Mouse (Mus musculus) ES-Bruce4 (cell line): ENCODE data around the gene Ypel1. TPM values are rescaled to one million over a fixed set of nuclear protein-coding genes. Genes with fewer than 3 reads are reported as not detected.

Experiments
- H3K27ac ChIP-seq: 2 replicates; pipeline ENCODE4 v1.5.1; 2012; ENCODE audit warnings: low read length, inconsistent platforms; ENCODE audit not compliant: insufficient read depth
- H3K27me3 ChIP-seq: 2 replicates; pipeline ENCODE4 v1.6.1; 2012; ENCODE audit warnings: mild to moderate bottlenecking, low read length, inconsistent platforms; ENCODE audit not compliant: control insufficient read depth, poor library complexity, insufficient read depth, severe bottlenecking
- H3K36me3 ChIP-seq: 2 replicates; pipeline ENCODE4 v1.6.1; 2012; ENCODE audit warnings: inconsistent platforms, mild to moderate bottlenecking, low read length, moderate library complexity; ENCODE audit not compliant: control insufficient read depth, poor library complexity, insufficient read depth, severe bottlenecking
- H3K4me1 ChIP-seq: one replicate; pipeline ENCODE4 v1.8.1; 2011; ENCODE audit warnings: low read length; ENCODE audit not compliant: control insufficient read depth, insufficient read depth
- H3K4me3 ChIP-seq: 2 replicates; pipeline ENCODE4 v1.5.1; 2011; ENCODE audit warnings: low read depth, mild to moderate bottlenecking, low read length
- H3K9ac ChIP-seq: 2 replicates; pipeline ENCODE4 v1.6.1; 2012; ENCODE audit warnings: low read depth, mild to moderate bottlenecking, inconsistent platforms; ENCODE audit not compliant: poor library complexity, severe bottlenecking
- H3K9me3 ChIP-seq: replicated peaks from 2 replicates; pipeline ENCODE4 v1.6.1; 2012; ENCODE audit warnings: mild to moderate bottlenecking, low read length, inconsistent platforms; ENCODE audit not compliant: control insufficient read depth, poor library complexity, insufficient read depth, severe bottlenecking
- CTCF ChIP-seq: IDR thresholded peaks from one replicate; pipeline ENCODE4 v1.8.1; 2011; ENCODE audit warnings: low read depth, low read length
- EP300 ChIP-seq: IDR thresholded peaks from 2 replicates; pipeline ENCODE4 v1.6.1; 2011; ENCODE audit warnings: low read depth, low read length; ENCODE audit not compliant: insufficient read depth
- POLR2A ChIP-seq: IDR thresholded peaks from one replicate; pipeline ENCODE4 v1.8.1; 2011; ENCODE audit warnings: low read length; ENCODE audit not compliant: insufficient read depth
- polyA plus RNA-seq: library from polyadenylated mRNA; stranded (reverse); fragments of >200 nt; gene quantifications from 2 replicates; pipeline ENCODE4 v1.2.4, GENCODE M21; 2011; ENCODE audit warnings: low read depth; ENCODE audit not compliant: missing spikeins, insufficient read depth, insufficient read length

Gene Ypel1
- polyA plus RNA-seq, 1 experiment, result 6.9 TPM

DNA sequence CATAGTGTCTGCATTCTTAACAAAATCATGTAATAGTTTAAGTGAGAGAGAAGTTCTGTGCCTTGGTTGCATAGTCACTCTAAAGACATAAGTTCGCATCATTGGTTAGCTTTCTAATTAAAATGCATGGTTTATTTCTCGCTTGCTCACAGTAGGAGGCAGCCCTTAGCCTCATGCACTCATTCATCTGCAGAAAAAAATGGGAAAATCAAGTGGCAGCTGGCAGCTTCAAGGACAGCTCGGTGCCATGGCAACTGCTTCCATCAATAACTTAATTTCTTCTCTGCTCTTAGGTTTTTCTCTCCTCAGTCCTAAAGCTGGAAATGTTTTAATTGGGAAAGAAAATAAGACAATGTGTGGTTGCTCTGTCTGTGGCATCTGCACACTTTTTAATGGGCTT, 13.9 kb upstream of the Ypel1 start:
- H3K4me1 ChIP-seq, result peaks cover 2% of the 10 kb centered on the region
- H3K36me3 ChIP-seq, result no peaks in the 10 kb centered on the region
- TF ChIP-seq POLR2A, result no peak
- no peak for TF ChIP-seq EP300
- no peak for TF ChIP-seq CTCF
- no peak overlapping the region for H3K4me3 ChIP-seq
- no peaks in the 10 kb centered on the region for H3K27me3 ChIP-seq
- no peak overlapping the region for H3K9ac ChIP-seq
- no peak overlapping the region for H3K27ac ChIP-seq
- H3K9me3 ChIP-seq, result no peaks in the 10 kb centered on the region

DNA sequence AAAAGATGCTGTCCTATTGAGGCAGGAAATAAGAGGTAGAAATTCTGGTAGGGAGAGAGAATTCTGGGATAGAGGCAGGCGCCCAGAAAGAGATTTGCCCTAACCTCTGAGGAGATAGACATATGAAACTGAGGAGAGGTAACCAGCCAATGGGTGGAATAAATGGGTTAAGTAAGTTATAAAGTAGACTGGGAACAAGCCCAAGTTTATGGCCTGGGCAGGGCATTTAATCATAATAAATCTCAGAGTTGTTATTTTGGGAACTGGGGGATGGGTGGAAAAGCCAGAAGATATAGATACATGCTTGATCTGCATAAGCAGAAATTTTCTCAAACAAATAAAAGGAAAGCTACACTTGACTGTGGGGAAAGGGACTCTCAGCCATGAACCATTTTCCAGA, 7.2 kb upstream of the Ypel1 start:
- no peaks in the 10 kb centered on the region for H3K9me3 ChIP-seq
- H3K36me3 ChIP-seq, result no peaks in the 10 kb centered on the region
- H3K27me3 ChIP-seq, result no peaks in the 10 kb centered on the region
- no peak overlapping the region for H3K27ac ChIP-seq
- TF ChIP-seq EP300 (no peak), CTCF (no peak), POLR2A (no peak)
- H3K9ac ChIP-seq, result no peak overlapping the region
- no peaks in the 10 kb centered on the region for H3K4me1 ChIP-seq
- no peak overlapping the region for H3K4me3 ChIP-seq

DNA sequence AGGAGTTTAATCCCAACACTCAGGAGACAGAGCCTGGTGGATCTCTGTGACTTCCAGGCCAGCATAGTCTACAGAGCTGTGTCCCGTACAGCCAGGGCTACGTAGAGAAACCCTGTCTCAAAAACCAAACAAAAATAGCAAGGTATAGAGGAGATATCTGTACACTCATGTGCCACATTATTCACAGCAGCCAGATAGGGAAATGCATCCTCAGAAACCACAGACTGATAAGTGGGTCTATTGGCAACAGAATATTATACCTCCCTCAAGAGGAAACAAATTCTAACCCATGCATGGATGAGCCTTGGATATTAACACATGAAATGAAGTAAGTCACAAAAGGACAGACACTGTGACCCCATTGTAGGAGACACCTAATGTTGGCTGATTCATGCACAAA, 1.9 kb upstream of the Ypel1 start:
- Histone ChIP-seq H3K4me1 (peaks cover 2% of the 10 kb centered on the region), H3K27me3 (no peaks in the 10 kb centered on the region), H3K4me3 (no peak overlapping the region), H3K27ac (no peak overlapping the region), H3K9me3 (no peaks in the 10 kb centered on the region), H3K36me3 (no peaks in the 10 kb centered on the region), H3K9ac (no peak overlapping the region)
- TF ChIP-seq EP300 (no peak), CTCF (no peak), POLR2A (no peak)

DNA sequence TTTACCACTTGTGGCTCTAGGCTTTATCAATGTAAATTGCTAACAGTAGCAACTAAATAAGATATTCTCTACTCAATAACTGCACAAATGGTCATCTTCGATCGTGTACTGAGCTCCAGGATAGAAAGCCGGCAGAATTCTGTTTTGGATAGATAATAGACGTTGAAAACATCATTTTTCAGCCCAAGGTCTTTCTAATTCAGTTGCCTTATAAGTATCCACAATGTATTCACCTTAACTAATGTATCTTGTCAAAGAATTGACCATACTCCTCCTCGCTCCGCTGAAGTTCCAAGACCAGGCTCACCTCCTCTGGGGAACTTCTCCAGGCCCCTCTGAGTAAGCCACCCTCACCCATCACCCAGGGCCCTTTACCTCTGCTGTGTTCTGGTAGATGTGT, 1.2 kb downstream of the Ypel1 start:
- no peak overlapping the region for H3K27ac ChIP-seq
- peak overlapping the region; percentile 37 for H3K4me3 ChIP-seq
- peak overlapping the region; percentile 82; the same call in 1 of the 2 replicates for H3K9ac ChIP-seq
- H3K27me3 ChIP-seq, result no peaks in the 10 kb centered on the region
- H3K9me3 ChIP-seq, result no peaks in the 10 kb centered on the region
- TF ChIP-seq CTCF, result no peak
- TF ChIP-seq POLR2A, result no peak
- no peak for TF ChIP-seq EP300
- no peaks in the 10 kb centered on the region for H3K36me3 ChIP-seq
- peaks cover 4% of the 10 kb centered on the region for H3K4me1 ChIP-seq

DNA sequence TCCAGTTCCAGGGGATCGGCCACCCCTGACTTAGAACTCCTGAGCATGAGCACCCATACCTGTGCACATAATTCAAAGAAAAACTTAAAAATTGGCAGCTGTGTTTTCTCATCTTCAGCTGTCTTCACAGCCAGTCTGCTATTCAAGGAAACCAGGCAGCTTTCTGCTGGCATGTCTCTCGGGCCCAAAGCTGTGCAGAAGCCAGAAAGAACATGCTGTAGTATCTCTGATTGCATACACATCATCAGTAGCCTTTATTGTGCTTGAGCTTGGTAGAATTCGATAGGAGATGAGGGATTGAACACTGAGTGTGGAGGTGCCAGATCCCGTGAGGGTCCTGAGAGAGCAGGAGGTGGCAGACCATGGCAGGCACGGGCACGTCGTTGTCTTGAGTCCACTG, 3.5 kb downstream of the Ypel1 start:
- Histone ChIP-seq H3K36me3 (no peaks in the 10 kb centered on the region), H3K4me3 (no peak overlapping the region), H3K27me3 (no peaks in the 10 kb centered on the region), H3K27ac (no peak overlapping the region), H3K4me1 (peaks cover 4% of the 10 kb centered on the region), H3K9me3 (no peaks in the 10 kb centered on the region), H3K9ac (no peak overlapping the region)
- TF ChIP-seq POLR2A (no peak), CTCF (no peak), EP300 (no peak)

DNA sequence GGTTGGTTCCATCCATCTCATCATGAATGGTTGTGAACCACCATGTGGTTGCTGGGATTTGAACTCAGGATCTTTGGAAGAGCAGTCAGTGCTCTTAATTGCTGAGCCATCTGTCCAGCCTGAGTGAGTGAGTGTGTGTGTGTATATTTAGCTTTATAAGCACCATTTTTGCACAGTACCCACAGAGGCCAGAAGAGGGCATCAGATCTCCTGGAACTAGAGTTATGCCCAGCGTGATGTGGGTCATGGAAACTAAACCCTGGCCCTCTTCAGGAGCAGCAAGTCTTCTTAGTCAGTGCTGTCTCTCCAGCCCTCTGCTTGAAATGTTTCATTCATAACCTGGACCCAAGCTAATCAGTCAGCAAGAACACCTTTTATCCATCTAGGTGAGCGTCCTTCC, 6.8 kb downstream of the Ypel1 start:
- Histone ChIP-seq H3K4me3 (no peak overlapping the region), H3K9ac (no peak overlapping the region), H3K27me3 (no peaks in the 10 kb centered on the region), H3K9me3 (no peaks in the 10 kb centered on the region), H3K27ac (no peak overlapping the region), H3K36me3 (no peaks in the 10 kb centered on the region), H3K4me1 (peaks cover 2% of the 10 kb centered on the region)
- TF ChIP-seq EP300 (no peak), POLR2A (no peak), CTCF (no peak)
